Mouse (Mus musculus) E14TG2a.4 (cell line): Measurements from ENCODE around the gene Prelid3b.
A peak's percentile ranks its signal among the peaks of the same experiment; 100 is the strongest.

Experiments
- H3K27me3 ChIP-seq: 2 replicates; pipeline ENCODE4 v1.6.1; 2014; ENCODE audit warnings: low read length, control low read depth; ENCODE audit not compliant: insufficient read depth
- H3K36me3 ChIP-seq: 2 replicates; pipeline ENCODE4 v1.6.1; 2014; ENCODE audit warnings: low read length, control low read depth; ENCODE audit not compliant: insufficient read depth
- H3K4me1 ChIP-seq: replicated peaks from 2 replicates; pipeline ENCODE4 v1.6.1; 2014; ENCODE audit warnings: low read depth, low read length, control low read depth
- H3K4me3 ChIP-seq: replicated peaks from 2 replicates; pipeline ENCODE4 v1.5.1; 2014; ENCODE audit warnings: mild to moderate bottlenecking, low read length
- H3K9me3 ChIP-seq: 2 replicates; pipeline ENCODE4 v1.6.1; 2014; ENCODE audit warnings: low read length, control low read depth
- CTCF ChIP-seq: conservative IDR thresholded peaks from 2 replicates; pipeline ENCODE4 v1.5.1; 2014; ENCODE audit warnings: low read length
- NANOG ChIP-seq: IDR thresholded peaks from 2 replicates; pipeline ENCODE4 v1.6.1; 2014; ENCODE audit warnings: borderline replicate concordance, low read length, mixed read lengths
- POU5F1 ChIP-seq: IDR thresholded peaks from 2 replicates; pipeline ENCODE4 v1.6.1; 2014; ENCODE audit warnings: low read length, borderline replicate concordance

Gene Prelid3b

DNA sequence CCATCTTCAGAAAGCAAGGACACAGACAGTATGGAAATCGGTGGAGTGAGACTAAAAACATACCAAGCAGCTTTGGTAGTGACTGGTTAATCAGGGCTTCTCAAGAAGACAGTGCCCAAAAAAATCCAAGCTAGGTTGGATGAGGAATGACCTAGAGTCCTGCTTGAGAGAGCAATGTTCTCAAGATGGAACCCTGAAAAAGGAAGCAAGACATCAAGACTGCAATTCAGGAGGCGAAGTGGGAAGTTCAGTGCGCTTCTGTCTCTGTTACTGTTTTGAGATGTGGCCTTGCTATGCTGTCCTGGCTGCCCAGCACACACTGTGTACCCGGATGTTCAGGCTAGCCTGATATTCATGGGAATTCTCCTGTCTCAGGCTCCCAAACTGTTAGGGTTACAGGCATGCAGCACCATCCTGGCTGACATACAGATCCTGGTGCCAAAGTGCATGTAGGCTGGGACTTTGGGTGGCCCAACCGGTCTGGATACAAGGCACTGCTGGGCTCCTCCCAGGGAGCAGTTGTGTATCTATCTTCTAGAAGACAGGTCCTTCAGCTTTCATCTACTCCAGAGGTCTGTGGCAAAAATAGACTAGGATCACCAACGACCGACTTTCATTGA lies 2.0 kb downstream of the Prelid3b start:
- no peak overlapping the region for H3K4me3 ChIP-seq
- peaks cover 47% of the 10 kb centered on the region for H3K4me1 ChIP-seq
- no peaks in the 10 kb centered on the region for H3K27me3 ChIP-seq
- TF ChIP-seq POU5F1 (no peak), CTCF (no peak), NANOG (no peak)
- H3K9me3 ChIP-seq: no peaks in the 10 kb centered on the region
- peaks cover 55% of the 10 kb centered on the region for H3K36me3 ChIP-seq

DNA sequence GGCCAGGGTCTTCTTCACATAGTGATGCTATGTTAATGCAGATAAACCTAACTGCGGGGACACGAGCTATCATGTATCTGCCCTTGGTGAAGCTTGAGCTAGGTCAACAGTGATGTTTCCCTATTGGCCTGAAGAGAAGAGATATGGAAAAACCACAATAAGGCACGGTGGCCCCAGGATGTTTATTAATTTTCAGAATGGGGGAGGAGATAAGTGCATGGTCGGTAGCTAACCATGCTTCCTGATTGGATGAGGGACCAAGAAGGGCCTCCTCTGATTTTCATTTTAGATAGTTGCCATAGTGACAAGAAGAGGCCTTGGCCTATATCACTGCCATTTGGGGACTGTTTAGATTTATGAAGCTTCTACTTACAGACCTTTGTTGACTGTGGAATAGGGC lies 2.5 kb downstream of the Prelid3b start:
- Histone ChIP-seq H3K4me3 (no peak overlapping the region), H3K4me1 (peaks cover 47% of the 10 kb centered on the region), H3K27me3 (no peaks in the 10 kb centered on the region), H3K9me3 (no peaks in the 10 kb centered on the region), H3K36me3 (peaks cover 61% of the 10 kb centered on the region)
- no peak for TF ChIP-seq POU5F1
- no peak for TF ChIP-seq CTCF
- no peak for TF ChIP-seq NANOG

DNA sequence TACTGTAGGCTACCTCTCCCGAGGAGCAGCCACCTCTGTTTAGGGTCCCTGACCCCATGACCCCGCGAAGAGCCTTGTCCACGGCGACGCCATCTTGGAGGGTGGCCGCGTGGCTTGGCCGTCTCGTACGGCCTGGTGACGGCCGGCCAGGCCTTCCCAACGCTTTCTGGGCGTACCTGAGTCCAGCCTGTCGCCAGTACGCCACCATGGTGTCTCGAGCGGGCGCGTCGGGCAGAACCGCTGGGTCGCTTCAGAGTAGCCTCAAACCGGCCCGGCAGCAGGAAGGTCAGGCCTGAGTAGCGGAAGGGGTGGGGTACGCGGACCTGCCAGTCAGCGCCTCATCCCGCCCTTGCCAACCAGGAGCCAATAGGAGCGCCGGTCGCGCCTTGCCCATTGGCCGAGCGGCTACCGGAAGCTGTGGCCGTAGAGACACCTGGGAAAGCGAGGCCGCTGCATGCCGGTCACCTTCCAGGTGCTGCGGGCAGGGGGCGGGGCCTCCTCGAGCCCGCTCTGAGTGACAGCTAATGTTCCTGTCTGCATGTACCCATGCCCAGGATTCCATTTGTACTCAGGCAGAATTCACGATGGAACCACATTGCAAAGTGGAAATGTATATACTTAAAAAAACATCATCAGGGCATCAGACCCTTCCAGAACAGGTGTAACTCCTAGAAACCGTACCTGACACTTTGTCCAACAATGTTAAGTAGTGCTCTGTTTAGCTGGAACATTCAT lies 8.9 kb downstream of the Prelid3b start, which contains the start of gene Atp5e:
TSS of gene Atp5e (minus strand) at position 317 of the 735 bp plus-strand sequence.
- H3K36me3 ChIP-seq: peaks cover 79% of the 10 kb centered on the region
- H3K27me3 ChIP-seq: no peaks in the 10 kb centered on the region
- H3K9me3 ChIP-seq: no peaks in the 10 kb centered on the region
- H3K4me3 ChIP-seq: peak within 1 kb of the TSS; percentile 91
- no peak for TF ChIP-seq CTCF
- no peak for TF ChIP-seq NANOG
- TF ChIP-seq POU5F1: no peak
- H3K4me1 ChIP-seq: peaks cover 31% of the 10 kb centered on the region

DNA sequence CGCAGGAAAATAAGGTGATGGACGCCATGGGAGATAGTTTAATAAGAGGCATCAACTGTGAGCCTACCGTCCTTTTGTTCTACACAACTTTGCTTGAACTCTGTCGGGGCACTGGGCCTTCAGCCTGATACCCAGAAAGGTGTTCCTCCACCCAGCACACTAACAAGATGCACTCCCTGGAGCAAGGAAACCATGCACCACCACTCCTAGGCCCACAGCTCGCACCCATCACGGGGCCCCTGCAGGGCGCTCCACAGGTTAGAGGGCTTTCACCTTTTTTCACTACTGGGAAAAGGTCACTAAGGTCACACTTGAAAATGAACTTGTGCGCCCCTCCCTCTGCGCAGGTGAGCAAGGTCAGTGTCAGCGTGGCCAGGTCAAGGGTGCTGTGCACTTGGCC lies 9.5 kb downstream of the Prelid3b start:
- Histone ChIP-seq H3K4me3 (peak overlapping the region; percentile 91), H3K36me3 (peaks cover 73% of the 10 kb centered on the region), H3K4me1 (peaks cover 25% of the 10 kb centered on the region), H3K27me3 (no peaks in the 10 kb centered on the region), H3K9me3 (no peaks in the 10 kb centered on the region)
- TF ChIP-seq POU5F1 (no peak), CTCF (no peak), NANOG (no peak)

DNA sequence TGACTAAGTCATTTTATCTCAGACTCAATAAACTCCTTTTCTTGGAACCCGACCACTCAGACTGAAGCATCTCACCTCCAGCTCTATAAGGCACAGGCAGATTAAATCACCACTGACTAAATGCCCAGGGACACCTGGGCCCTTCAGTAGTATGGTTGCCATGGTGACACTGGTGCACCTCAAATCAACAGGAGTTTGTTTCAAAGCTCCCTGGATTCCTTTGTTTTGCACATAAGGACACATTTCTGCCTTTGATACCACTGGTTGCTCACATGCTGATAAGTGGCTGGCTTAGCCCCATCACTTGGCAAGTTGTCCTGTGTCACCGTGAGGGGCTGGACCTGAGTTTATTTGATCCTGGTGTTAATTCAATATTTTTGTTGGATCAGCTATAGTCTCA lies 13.5 kb downstream of the Prelid3b start:
- no peak for TF ChIP-seq CTCF
- no peak for TF ChIP-seq POU5F1
- no peak for TF ChIP-seq NANOG
- Histone ChIP-seq H3K4me3 (no peak overlapping the region), H3K4me1 (peaks cover 19% of the 10 kb centered on the region), H3K9me3 (peaks cover 8% of the 10 kb centered on the region; the same call in 1 of the 2 replicates), H3K27me3 (0 out of 2 replicates have a peak, but pooled peaks cover 5% of the 10 kb centered on the region), H3K36me3 (peaks cover 35% of the 10 kb centered on the region)

DNA sequence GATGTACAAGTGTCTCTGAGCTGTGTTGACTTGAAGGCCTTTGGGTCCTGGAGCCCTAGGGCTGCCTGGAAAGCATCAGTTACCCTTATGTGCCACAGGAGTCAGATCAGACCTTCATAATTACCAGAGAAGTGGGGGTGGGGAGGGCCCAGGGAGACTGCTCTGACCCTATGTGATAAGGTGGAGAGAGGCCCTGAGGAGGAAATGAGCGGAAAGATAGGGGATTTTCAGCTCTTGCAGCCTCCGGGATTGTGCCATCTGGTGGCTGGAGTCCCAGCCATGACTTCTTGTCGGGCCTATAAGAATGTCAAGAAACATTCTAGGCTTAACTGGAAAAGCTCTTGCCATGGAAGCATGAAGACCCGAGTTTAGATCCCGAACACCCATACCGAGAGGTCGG lies 19.2 kb downstream of the Prelid3b start:
- 0 out of 2 replicates have a peak, but pooled peaks cover 9% of the 10 kb centered on the region for H3K27me3 ChIP-seq
- peaks cover 8% of the 10 kb centered on the region; the same call in 1 of the 2 replicates for H3K9me3 ChIP-seq
- peaks cover 7% of the 10 kb centered on the region for H3K4me1 ChIP-seq
- TF ChIP-seq CTCF (no peak), POU5F1 (no peak), NANOG (no peak)
- H3K4me3 ChIP-seq: no peak overlapping the region
- H3K36me3 ChIP-seq: no peaks in the 10 kb centered on the region

DNA sequence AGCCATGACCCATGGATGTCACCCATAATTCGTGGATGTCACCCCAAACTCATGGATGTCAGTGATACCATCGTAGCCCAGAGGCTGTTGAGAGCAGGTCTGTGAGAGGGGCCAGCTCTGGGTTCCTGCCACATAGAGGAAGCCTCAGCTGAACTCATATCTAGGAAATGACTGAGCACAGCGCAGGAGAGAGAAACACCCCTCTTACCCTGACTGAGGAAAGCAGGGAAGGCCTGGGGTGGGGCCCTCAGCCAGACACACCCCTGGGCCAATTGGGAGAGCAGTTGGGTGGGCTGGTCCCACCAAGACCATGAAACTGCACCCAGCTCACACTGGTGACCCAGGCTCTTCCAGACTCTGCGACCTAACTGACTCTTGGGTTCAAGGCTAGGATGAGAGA lies 22.5 kb downstream of the Prelid3b start, which contains the start of gene Tubb1:
TSS of gene Tubb1 (plus strand) at position 343 of the 400 bp plus-strand sequence.
- H3K36me3 ChIP-seq: no peaks in the 10 kb centered on the region
- no peaks in the 10 kb centered on the region for H3K9me3 ChIP-seq
- no peak within 1 kb of the TSS for H3K4me3 ChIP-seq
- H3K4me1 ChIP-seq: peaks cover 7% of the 10 kb centered on the region
- peaks cover 31% of the 10 kb centered on the region for H3K27me3 ChIP-seq
- TF ChIP-seq CTCF (no peak), POU5F1 (no peak), NANOG (no peak)

DNA sequence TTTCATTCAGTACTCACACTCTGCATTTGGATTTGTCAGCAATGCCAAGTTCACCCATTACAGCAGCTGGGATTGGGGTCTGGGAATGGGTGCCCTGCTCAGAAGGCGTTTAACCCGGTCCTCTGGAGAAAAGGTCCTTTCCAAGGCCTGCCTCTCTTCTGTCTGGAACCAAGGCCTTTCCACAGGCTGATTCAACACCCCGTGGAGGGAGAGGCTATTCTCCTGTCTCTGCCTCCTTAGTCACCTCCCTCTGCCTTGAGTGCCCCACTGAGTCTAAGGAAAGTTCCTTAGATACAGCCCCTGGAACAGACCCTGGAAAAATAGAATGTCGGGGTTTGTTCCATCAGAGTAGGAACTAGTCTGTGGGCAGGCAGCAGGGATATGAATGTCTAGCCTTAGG lies 24.5 kb downstream of the Prelid3b start:
- Histone ChIP-seq H3K27me3 (peaks cover 43% of the 10 kb centered on the region), H3K9me3 (no peaks in the 10 kb centered on the region), H3K4me1 (peaks cover 7% of the 10 kb centered on the region), H3K4me3 (no peak overlapping the region), H3K36me3 (no peaks in the 10 kb centered on the region)
- no peak for TF ChIP-seq NANOG
- TF ChIP-seq POU5F1: no peak
- no peak for TF ChIP-seq CTCF
